Mouse (Mus musculus) G1E (cell line): ENCODE measurements around the gene Borcs8.

Experiments used
- CTCF ChIP-seq: IDR thresholded peaks from 2 replicates; pipeline ENCODE4 v1.5.1; 2012; ENCODE audit warnings: low read depth, low read length, inconsistent platforms, mixed read lengths
- TAL1 ChIP-seq: conservative IDR thresholded peaks from 2 replicates; pipeline ENCODE4 v1.6.1; 2012; ENCODE audit warnings: low read depth, low read length, inconsistent platforms, mixed read lengths

GRCm38 (mm10) chr8:70128435-70128834 is 10.9 kb upstream of the Borcs8 start:
- TF ChIP-seq CTCF (no peak), TAL1 (no peak)
